ENCODE assay signal across 24 mouse cellular contexts in the genomic region with DNA sequence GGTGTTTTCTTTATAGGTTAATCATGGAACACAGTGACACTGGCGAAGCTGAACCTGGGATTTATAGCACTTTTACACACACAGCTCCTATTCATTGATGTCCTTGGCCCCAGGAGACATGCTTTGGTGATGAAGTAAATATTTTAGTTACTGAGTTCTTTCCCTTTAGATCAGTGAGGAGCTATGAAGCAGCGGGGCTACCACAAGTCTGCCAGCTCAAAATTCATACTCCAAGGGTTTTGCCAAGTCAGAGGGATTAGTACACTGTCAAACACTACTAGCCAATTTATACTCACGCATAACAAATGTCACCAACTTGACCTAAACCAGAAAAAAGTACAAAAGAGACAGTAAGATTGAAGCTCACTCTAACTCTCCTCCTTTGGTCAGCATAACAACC. TPM values are rescaled to one million over a fixed set of nuclear protein-coding genes. Genes with fewer than 3 reads are reported as not detected.
DNase-seq lines count a peak whose midpoint lies in the region; ATAC-seq and TF ChIP-seq lines count a peak whose summit lies in the region.
"Had no signal": no experiment of that assay in that cellular context is flagged by ENCODE, and none has a peak within 500 bp of the region (broad histone marks: within the 10 kb centered on the region; RNA-seq: fewer than 3 reads in every experiment).

No protein-coding gene starts in this region.

- no peak for ATAC-seq in neural tube, embryonic 13.5 days (ENCODE audit: low read depth)
- no peak for ATAC-seq in neural tube, embryonic 15.5 days (ENCODE audit: low FRiP score)
- ATAC-seq in Patski: peak; percentile 62
- no peak for ATAC-seq in stomach, embryonic 15.5 days (ENCODE audit: insufficient read depth, low FRiP score, low read depth)
- no peak for ATAC-seq in megakaryocyte, adult 5-6 weeks (ENCODE audit: poor library complexity, severe bottlenecking)
- ATAC-seq: forebrain, embryonic 14.5 days; forebrain, embryonic 16.5 days had no signal

- no peak for TF ChIP-seq CTCF in layer of hippocampus, adult 2 months (conservative IDR thresholded peaks at IDR 0.05)
- no peak for TF ChIP-seq CTCF in Patski (IDR thresholded peaks at IDR 0.05)

- H3K36me3 ChIP-seq in neural tube, embryonic 13.5 days: no peaks in the 10 kb centered on the region
- no peaks in the 10 kb centered on the region for H3K36me3 ChIP-seq in neural tube, embryonic 15.5 days
- H3K36me3 ChIP-seq in stomach, embryonic 15.5 days: no peaks in the 10 kb centered on the region
- H3K36me3 ChIP-seq: embryonic facial prominence, embryonic 13.5 days; embryonic facial prominence, embryonic 15.5 days; forebrain, embryonic 10.5 days; forebrain, embryonic 12.5 days had no signal

- H3K4me1 ChIP-seq in neural tube, embryonic 13.5 days (replicated peaks): peaks cover 17% of the 10 kb centered on the region
- H3K4me1 ChIP-seq in neural tube, embryonic 15.5 days: peaks cover 9% of the 10 kb centered on the region
- H3K4me1 ChIP-seq in stomach, embryonic 15.5 days: peaks cover 17% of the 10 kb centered on the region; the same call in 1 of the 2 replicates
- H3K4me1 ChIP-seq: forebrain, embryonic 10.5 days; forebrain, embryonic 12.5 days had no signal

- no peaks in the 10 kb centered on the region for H3K9me3 ChIP-seq in neural tube, embryonic 13.5 days
- no peaks in the 10 kb centered on the region for H3K9me3 ChIP-seq in neural tube, embryonic 15.5 days (replicated peaks)
- no peaks in the 10 kb centered on the region for H3K9me3 ChIP-seq in stomach, embryonic 15.5 days
- H3K9me3 ChIP-seq: embryonic facial prominence, embryonic 13.5 days; embryonic facial prominence, embryonic 15.5 days; forebrain, embryonic 12.5 days had no signal

- peak overlapping the region; percentile 15 for H3K4me3 ChIP-seq in layer of hippocampus, adult 2 months
- H3K4me3 ChIP-seq in neural tube, embryonic 13.5 days: no peak overlapping the region
- no peak overlapping the region for H3K4me3 ChIP-seq in neural tube, embryonic 15.5 days (replicated peaks)
- no peak overlapping the region for H3K4me3 ChIP-seq in stomach, embryonic 15.5 days (replicated peaks)
- H3K4me3 ChIP-seq: embryonic facial prominence, embryonic 13.5 days; embryonic facial prominence, embryonic 15.5 days; erythroblast, embryonic 14.5 days; forebrain, embryonic 10.5 days; forebrain, embryonic 12.5 days had no signal

- H3K4me2 ChIP-seq in neural tube, embryonic 13.5 days: no peak overlapping the region
- H3K4me2 ChIP-seq in neural tube, embryonic 15.5 days: no peak overlapping the region
- no peak overlapping the region for H3K4me2 ChIP-seq in stomach, embryonic 15.5 days
- H3K4me2 ChIP-seq: embryonic facial prominence, embryonic 13.5 days; embryonic facial prominence, embryonic 15.5 days; forebrain, embryonic 12.5 days had no signal

- POLR2A ChIA-PET in Patski (lab: Charles Lee): no interaction called here

- in situ Hi-C loops in Patski (cut with MboI; ENCODE audit: low pct_unique_long_range_greater_than_20kb): no loop called here

- H3K27me3 ChIP-seq in neural tube, embryonic 13.5 days: no peaks in the 10 kb centered on the region
- H3K27me3 ChIP-seq in neural tube, embryonic 15.5 days (replicated peaks): no peaks in the 10 kb centered on the region
- H3K27me3 ChIP-seq in Patski: no peaks in the 10 kb centered on the region
- no peaks in the 10 kb centered on the region for H3K27me3 ChIP-seq in stomach, embryonic 15.5 days (replicated peaks)
- H3K27me3 ChIP-seq: embryonic facial prominence, embryonic 13.5 days; embryonic facial prominence, embryonic 15.5 days; forebrain, embryonic 12.5 days had no signal

- CTCF ChIA-PET in Patski (lab: Charles Lee): interaction anchor here (0.9 to 1.5 kb wide), 6 partner anchors 9 to 26 kb away, joined by 3 to 9 read pairs (median 3); no protein-coding TSS in a partner anchor

- H3K27ac ChIP-seq in layer of hippocampus, adult 2 months: peak overlapping the region; percentile 80
- H3K27ac ChIP-seq in neural tube, embryonic 13.5 days (replicated peaks): 0 out of 2 replicates have a peak overlapping the region, but pooled peaks have one; percentile 13
- H3K27ac ChIP-seq in neural tube, embryonic 15.5 days (replicated peaks): no peak overlapping the region
- 0 out of 2 replicates have a peak overlapping the region, but pooled peaks have one; percentile 21 for H3K27ac ChIP-seq in stomach, embryonic 15.5 days
- H3K27ac ChIP-seq: embryonic facial prominence, embryonic 13.5 days; embryonic facial prominence, embryonic 15.5 days; forebrain, embryonic 10.5 days; forebrain, embryonic 12.5 days had no signal

- DNase-seq in layer of hippocampus, adult 2 months (ENCODE audit: low spot score in 2 of 2): no peak
- no peak for DNase-seq in layer of hippocampus, postnatal 10 days (ENCODE audit: low spot score in 2 of 2)
- peak; percentile 24 for DNase-seq in Patski (ENCODE audit: low read depth, low spot score)
- no peak for DNase-seq in c-Kit-positive CD71-positive TER-119-positive erythroid progenitor cells, embryonic 14.5 days (ENCODE audit: low spot score)
- DNase-seq: adrenal gland, adult 8-10 months; adrenal gland, postnatal 14 days; adrenal gland, postnatal 36 days; cerebellum, adult 11 months; cerebellum, adult 18-20 months; cerebellum, adult 8-10 months; cerebellum, adult 9-11 months; cerebellum, postnatal 36 days; embryo, embryonic 11 days had no signal

- H3K9ac ChIP-seq in neural tube, embryonic 13.5 days: no peak overlapping the region
- no peak overlapping the region for H3K9ac ChIP-seq in neural tube, embryonic 15.5 days (replicated peaks)
- no peak overlapping the region for H3K9ac ChIP-seq in stomach, embryonic 15.5 days
- H3K9ac ChIP-seq: embryonic facial prominence, embryonic 13.5 days; embryonic facial prominence, embryonic 15.5 days; forebrain, embryonic 12.5 days had no signal

- 56% methylated on average over 3 of the region's 3 CpGs for WGBS in neural tube, embryonic 13.5 days
- 50% methylated on average over 3 of the region's 3 CpGs for WGBS in neural tube, embryonic 15.5 days
- 55% methylated on average over 3 of the region's 3 CpGs for WGBS in stomach, embryonic 15.5 days

RNA-seq across cellular contexts. Expression of a gene that starts 32.9 kb away (rescaled TPM):
- total RNA-seq in layer of hippocampus, adult 2 months (2021): 100 to 1,000 TPM; 110 to 123 TPM
- total RNA-seq in layer of hippocampus, postnatal 10 days (2021): 10 to 100 TPM; 62.3 to 63.5 TPM
- 11.8 and 16.3 TPM in 2 replicates for polyA plus RNA-seq in neural tube, embryonic 13.5 days (2015; fragmentation: Nextera tagmentation; extraction: Ambion mirVana)
- polyA plus RNA-seq in neural tube, embryonic 15.5 days (2015; fragmentation: Nextera tagmentation; extraction: Ambion mirVana): 7.6 and 9.9 TPM in 2 replicates
- 2.3 TPM for polyA plus RNA-seq in Patski (2021)
- 1.7 TPM in 2 replicates for polyA plus RNA-seq in stomach, embryonic 15.5 days (2015; fragmentation: Nextera tagmentation; extraction: Ambion mirVana)
- 4.8 and 5.9 TPM in 2 replicates for total RNA-seq in megakaryocyte, adult 5-6 weeks (2015)
- 3.5 and 5.9 TPM in 2 replicates for total RNA-seq in megakaryocyte, adult 5-6 weeks (2017)
- polyA plus RNA-seq: erythroblast, embryonic 14.5 days had no signal
